Mouse (Mus musculus) CH12.LX (cell line): Measurements from ENCODE around the gene Meis2. TPM values are rescaled to one million over a fixed set of nuclear protein-coding genes. Genes with fewer than 3 reads are reported as not detected.

Experiments
- DNase-seq: peaks from one replicate; pipeline ENCODE4 v3.0.0-alpha.2; 2013; ENCODE audit errors: extremely low read depth
- H3K27ac ChIP-seq: 2 replicates; pipeline ENCODE4 v1.5.1; 2012; ENCODE audit warnings: low read depth, mild to moderate bottlenecking, control low read depth, moderate library complexity; ENCODE audit not compliant: insufficient read depth
- H3K27me3 ChIP-seq: replicated peaks from 2 replicates; pipeline ENCODE3; 2012; ENCODE audit warnings: inconsistent platforms
- H3K36me3 ChIP-seq, 2 experiments: replicated peaks in 1 of 2; 2 replicates each; pipeline versions ENCODE3 to v1.6.1; 2012; ENCODE audit warnings: inconsistent platforms in 1 of 2, low read length in 1 of 2, mild to moderate bottlenecking in 1 of 2, mixed read lengths in 1 of 2, moderate library complexity in 1 of 2; ENCODE audit not compliant: control insufficient read depth in 1 of 2, insufficient read depth in 1 of 2
- H3K4me1 ChIP-seq, 2 experiments: 2 replicates each; pipeline ENCODE4 v1.6.1; 2012; ENCODE audit warnings: inconsistent platforms in 1 of 2, moderate library complexity in 1 of 2; ENCODE audit not compliant: insufficient read depth in 2 of 2, control insufficient read depth in 1 of 2
- H3K4me2 ChIP-seq: 2 replicates; pipeline ENCODE4 v1.6.1; 2012; ENCODE audit warnings: low read depth, mild to moderate bottlenecking, control low read depth; ENCODE audit not compliant: poor library complexity, insufficient read depth, severe bottlenecking
- H3K4me3 ChIP-seq, 3 experiments: fragments of 150-350 bp in 1 of 3; sonication (generic) in 1 of 3; replicated peaks in 1 of 3; 2 replicates each; pipeline versions ENCODE3 to v1.5.1; 2011 to 2012; ENCODE audit warnings: low read depth in 2 of 3, low read length in 2 of 3, mild to moderate bottlenecking in 2 of 3, moderate library complexity in 2 of 3, control low read depth in 1 of 3, improper control_type of control experiment in 1 of 3, inconsistent platforms in 1 of 3, mixed read lengths in 1 of 3; ENCODE audit not compliant: poor library complexity in 1 of 3
- H3K79me2 ChIP-seq: replicated peaks from 2 replicates; pipeline ENCODE4 v1.6.1; 2012; ENCODE audit warnings: mild to moderate bottlenecking, moderate library complexity; ENCODE audit not compliant: control insufficient read depth, poor library complexity, insufficient read depth, severe bottlenecking; ENCODE audit errors: extremely low read depth
- H3K9ac ChIP-seq: 2 replicates; pipeline ENCODE4 v1.6.1; 2012; ENCODE audit warnings: low read depth, mild to moderate bottlenecking, control low read depth, moderate library complexity; ENCODE audit not compliant: insufficient read depth
- H3K9me3 ChIP-seq: replicated peaks from 2 replicates; pipeline ENCODE3; 2012; ENCODE audit warnings: low read length, inconsistent platforms, mixed read lengths
- BHLHE40 ChIP-seq: IDR thresholded peaks from 2 replicates; pipeline ENCODE4 v1.6.1; 2011; ENCODE audit warnings: mild to moderate bottlenecking, low read depth, low read length, improper control_type of control experiment
- CHD1 ChIP-seq: IDR thresholded peaks from 2 replicates; pipeline ENCODE4 v1.6.1; 2012; ENCODE audit warnings: low read depth, low read length, improper control_type of control experiment, inconsistent platforms
- ELF1 ChIP-seq: IDR thresholded peaks from 2 replicates; pipeline ENCODE4 v1.6.1; 2014; ENCODE audit warnings: low read depth, mild to moderate bottlenecking, inconsistent platforms, low read length, improper control_type of control experiment
- EP300 ChIP-seq: IDR thresholded peaks from 2 replicates; pipeline ENCODE4 v1.6.1; 2011; ENCODE audit warnings: low read length, improper control_type of control experiment
- ETS1 ChIP-seq: conservative IDR thresholded peaks from 2 replicates; pipeline ENCODE4 v1.6.1; 2012; ENCODE audit warnings: low read depth, mild to moderate bottlenecking, inconsistent platforms, low read length, improper control_type of control experiment, moderate library complexity
- IRF4 ChIP-seq: IDR thresholded peaks from 2 replicates; pipeline ENCODE4 v1.6.1; 2014; ENCODE audit warnings: low read depth, mild to moderate bottlenecking, inconsistent platforms, low read length, improper control_type of control experiment
- JUN ChIP-seq: IDR thresholded peaks from 2 replicates; pipeline ENCODE4 v1.6.1; 2011; ENCODE audit warnings: low read depth, mild to moderate bottlenecking, low read length, improper control_type of control experiment, moderate library complexity; ENCODE audit not compliant: insufficient read depth
- JUND ChIP-seq: conservative IDR thresholded peaks from 2 replicates; pipeline ENCODE4 v1.6.1; 2011; ENCODE audit warnings: low read depth, low read length, improper control_type of control experiment
- MAFK ChIP-seq: IDR thresholded peaks from 2 replicates; pipeline ENCODE4 v1.6.1; 2011; ENCODE audit warnings: low read length, improper control_type of control experiment; ENCODE audit not compliant: insufficient replicate concordance
- MEF2A ChIP-seq: IDR thresholded peaks from 2 replicates; pipeline ENCODE4 v1.6.1; 2014; ENCODE audit warnings: low read depth, mild to moderate bottlenecking, inconsistent platforms, low read length, improper control_type of control experiment, borderline replicate concordance
- MYC ChIP-seq: IDR thresholded peaks from 2 replicates; pipeline ENCODE4 v1.6.1; 2011; ENCODE audit warnings: low read depth, mild to moderate bottlenecking, improper control_type of control experiment, low read length
- NELFE ChIP-seq: IDR thresholded peaks from 2 replicates; pipeline ENCODE4 v1.6.1; 2011; ENCODE audit warnings: low read depth, low read length, improper control_type of control experiment
- NRF1 ChIP-seq: IDR thresholded peaks from 2 replicates; pipeline ENCODE4 v1.6.1; 2014; ENCODE audit warnings: low read depth, mild to moderate bottlenecking, inconsistent platforms, low read length, improper control_type of control experiment, moderate library complexity
- PAX5 ChIP-seq: IDR thresholded peaks from 2 replicates; pipeline ENCODE4 v1.6.1; 2012; ENCODE audit warnings: low read length, inconsistent platforms, mixed read lengths
- POLR2A ChIP-seq: IDR thresholded peaks from 2 replicates; pipeline ENCODE4 v1.6.1; 2011; ENCODE audit warnings: low read depth, mild to moderate bottlenecking, improper control_type of control experiment, low read length
- RAD21 ChIP-seq: IDR thresholded peaks from 2 replicates; pipeline ENCODE4 v1.6.1; 2011; ENCODE audit warnings: low read depth, mild to moderate bottlenecking, low read length, improper control_type of control experiment, moderate library complexity
- RCOR1 ChIP-seq: conservative IDR thresholded peaks from 2 replicates; pipeline ENCODE4 v1.6.1; 2012; ENCODE audit warnings: low read depth, mild to moderate bottlenecking, inconsistent platforms, low read length, improper control_type of control experiment
- TBP ChIP-seq: conservative IDR thresholded peaks from 2 replicates; pipeline ENCODE4 v1.6.1; 2011; ENCODE audit warnings: low read depth, low read length, improper control_type of control experiment
- TCF12 ChIP-seq: IDR thresholded peaks from 2 replicates; pipeline ENCODE4 v1.6.1; 2014; ENCODE audit warnings: low read depth, mild to moderate bottlenecking, inconsistent platforms, low read length, improper control_type of control experiment
- USF1 ChIP-seq: IDR thresholded peaks from 2 replicates; pipeline ENCODE4 v1.6.1; 2014; ENCODE audit warnings: low read depth, mild to moderate bottlenecking, inconsistent platforms, low read length, improper control_type of control experiment
- USF2 ChIP-seq: conservative IDR thresholded peaks from 2 replicates; pipeline ENCODE4 v1.6.1; 2011; ENCODE audit warnings: low read depth, low read length, improper control_type of control experiment
- ZC3H11A ChIP-seq: IDR thresholded peaks from 2 replicates; pipeline ENCODE4 v1.6.1; 2012; ENCODE audit warnings: low read depth, mild to moderate bottlenecking, inconsistent platforms, low read length, improper control_type of control experiment
- ZMIZ1 ChIP-seq: IDR thresholded peaks from 2 replicates; pipeline ENCODE4 v1.6.1; 2012; ENCODE audit warnings: low read depth, mild to moderate bottlenecking, inconsistent platforms, low read length, improper control_type of control experiment
- dilution Hi-C: fragments of 300-500 bp; cut with MboI; formaldehyde crosslinking; loops from 2 replicates; pipeline ENCODE4 v1.14.3; 2020; ENCODE audit warnings: low sequenced_read_pairs; ENCODE audit not compliant: extremely low pct_unique_long_range_greater_than_20kb, extremely low pct_ligation_motif_present
- in situ Hi-C: fragments of 300-500 bp; cut with MboI; formaldehyde crosslinking; loops from 3 replicates; pipeline ENCODE4 v1.14.3; 2019; ENCODE audit warnings: low sequenced_read_pairs, low pct_ligation_motif_present, low pct_unique_long_range_greater_than_20kb, mixed read lengths
- polyA plus RNA-seq: library from polyadenylated mRNA; unstranded; fragments of >175 nt; gene quantifications from 2 replicates; pipeline ENCODE4 v1.2.1, GENCODE M21; 2012; ENCODE audit warnings: low read depth; ENCODE audit not compliant: insufficient read length
- total RNA-seq, 2 experiments: library from RNA; depleted of rRNA; stranded (reverse); fragments of 300-350 nt in 1 of 2; fragments of >200 nt in 1 of 2; gene quantifications; 2 replicates each; pipeline ENCODE4 v1.2.3; 2012 to 2014

The Meis2 gene
- total and polyA plus RNA-seq, 3 experiments, result not detected

- Histone ChIP-seq H3K9me3 (peaks cover 5% of the 10 kb centered on the region), H3K36me3 (no peaks in the 10 kb centered on the region), H3K4me3 (no peak overlapping the region), H3K4me1 (no peaks in the 10 kb centered on the region), H3K4me2 (no peak overlapping the region), H3K9ac (no peak overlapping the region), H3K79me2 (no peaks in the 10 kb centered on the region), H3K27me3 (no peaks in the 10 kb centered on the region), H3K27ac (no peak overlapping the region)
- in situ Hi-C loops, result no loop called here
- TF ChIP-seq RAD21, result no peak
- no peak for TF ChIP-seq MEF2A
- TF ChIP-seq USF2, result no peak
- TF ChIP-seq PAX5, result no peak
- no peak for TF ChIP-seq MAFK
- no peak for TF ChIP-seq ETS1
- TF ChIP-seq TCF12, result no peak
- no peak for TF ChIP-seq RCOR1
- TF ChIP-seq ZC3H11A, result no peak
- TF ChIP-seq ZMIZ1, result no peak
- no peak for TF ChIP-seq JUND
- no peak for DNase-seq
- dilution Hi-C loops, result no loop called here
Observed at GRCm38 (mm10) chr2:116068901-116069300, 3.3 kb upstream of the Meis2 start.

- TF ChIP-seq ELF1 (no peak), NRF1 (no peak), IRF4 (no peak), JUN (no peak), CHD1 (no peak), JUND (no peak), MYC (no peak), MAFK (no peak), MEF2A (no peak), TBP (no peak), PAX5 (no peak), NELFE (no peak), POLR2A (no peak), EP300 (no peak), BHLHE40 (no peak), USF1 (no peak)
- TF ChIP-seq, all 38 proteins: peak for 0
Observed at GRCm38 (mm10) chr2:116068461-116068860, 2.8 kb upstream of the Meis2 start.

More at GRCm38 (mm10) chr2:116068461-116068860, 2.8 kb upstream of the Meis2 start:
- dilution Hi-C loops (no loop called here), in situ Hi-C loops (no loop called here)
- Histone ChIP-seq H3K4me1 (no peaks in the 10 kb centered on the region), H3K36me3 (no peaks in the 10 kb centered on the region), H3K27ac (no peak overlapping the region), H3K79me2 (no peaks in the 10 kb centered on the region), H3K9ac (no peak overlapping the region), H3K27me3 (no peaks in the 10 kb centered on the region), H3K9me3 (peaks cover 5% of the 10 kb centered on the region), H3K4me3 (no peak overlapping the region), H3K4me2 (no peak overlapping the region)
- DNase-seq, result no peak
